Mouse (Mus musculus): ENCODE data around the gene Il2rb. TPM values are rescaled to one million over a fixed set of nuclear protein-coding genes. Genes with fewer than 3 reads are reported as not detected.

The Il2rb gene
- total RNA-seq, 2 experiments from 2014 or later: 0.39 to 0.54 TPM

Other genes starting within 250 kb of the Il2rb start
- gene Csf2rb2, start 189.6 kb downstream of the Il2rb start, total RNA-seq (2021): under 1 TPM; 0.68 to 0.86 TPM
- 1 to 10 TPM; 2.5 to 2.6 TPM for gene Csf2rb, start 169.5 kb downstream of the Il2rb start, total RNA-seq (2021)
- gene Tex33, start 99.4 kb downstream of the Il2rb start, total RNA-seq (2021): not detected
- 10 to 100 TPM; 20.2 to 24.4 TPM for gene Tst, start 89.4 kb downstream of the Il2rb start, total RNA-seq (2021)
- gene Mpst, start 88.9 kb downstream of the Il2rb start, total RNA-seq (2021): 10 to 100 TPM; 40.9 to 42.3 TPM
- 10 to 100 TPM; 28.0 to 30.3 TPM for gene Kctd17, start 66.7 kb downstream of the Il2rb start, total RNA-seq (2021)
- gene Tmprss6, start 26.6 kb downstream of the Il2rb start, total RNA-seq (2021): not detected
- gene C1qtnf6, start 36.1 kb upstream of the Il2rb start, total RNA-seq (2021): 10 to 100 TPM; 26.2 to 41.8 TPM
- gene Sstr3, start 49.4 kb upstream of the Il2rb start, total RNA-seq (2021): not detected
- 1 to 10 TPM; 2.7 to 7.4 TPM for gene Rac2, start 77.5 kb upstream of the Il2rb start, total RNA-seq (2021)
- 1 to 10 TPM; 5.3 to 7.7 TPM for gene Cyth4, start 101.8 kb upstream of the Il2rb start, total RNA-seq (2021)
- gene Elfn2, start 223.5 kb upstream of the Il2rb start, total RNA-seq (2021): 1 to 10 TPM in 1 of 2 experiments, under 1 TPM in 1; 0.75 to 1.5 TPM